Mouse (Mus musculus): ENCODE results near the gene Net1.
"Not testable (repeated sequence)": the region's sequence is repeated elsewhere in the genome, so short reads cannot be mapped to it uniquely, and the experiment has no call there.

The Net1 gene

DNA sequence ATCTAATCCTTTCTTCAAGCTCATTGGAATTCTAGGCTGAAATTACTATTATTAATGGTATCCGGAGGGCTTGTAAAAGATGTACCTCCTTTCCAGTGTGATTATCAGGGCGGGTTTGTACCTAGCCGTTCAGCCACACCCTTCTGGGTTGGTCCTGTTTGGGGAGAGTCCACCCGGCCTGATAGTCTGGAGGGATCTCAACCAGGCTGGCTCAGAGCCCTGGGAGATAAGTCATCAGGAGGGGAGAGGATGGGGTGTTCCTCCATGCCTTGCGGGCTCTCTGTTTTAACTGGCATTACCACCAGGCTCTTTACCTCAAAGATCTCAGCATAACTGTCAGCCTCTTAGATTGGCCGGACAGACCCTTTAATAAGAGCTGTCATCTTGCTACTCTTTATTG lies 50.9 kb downstream of the Net1 start:
- Histone ChIP-seq H3K36me3 (ENCODE audit: control insufficient read depth, insufficient read depth, low read length, poor library complexity, severe bottlenecking) (no peaks in the 10 kb centered on the region), H3K27me3 (ENCODE audit: control insufficient read depth, insufficient read depth, low read length, poor library complexity, severe bottlenecking) (no peaks in the 10 kb centered on the region)
- DNase-seq (ENCODE audit: low read depth, low spot score), result no peak

DNA sequence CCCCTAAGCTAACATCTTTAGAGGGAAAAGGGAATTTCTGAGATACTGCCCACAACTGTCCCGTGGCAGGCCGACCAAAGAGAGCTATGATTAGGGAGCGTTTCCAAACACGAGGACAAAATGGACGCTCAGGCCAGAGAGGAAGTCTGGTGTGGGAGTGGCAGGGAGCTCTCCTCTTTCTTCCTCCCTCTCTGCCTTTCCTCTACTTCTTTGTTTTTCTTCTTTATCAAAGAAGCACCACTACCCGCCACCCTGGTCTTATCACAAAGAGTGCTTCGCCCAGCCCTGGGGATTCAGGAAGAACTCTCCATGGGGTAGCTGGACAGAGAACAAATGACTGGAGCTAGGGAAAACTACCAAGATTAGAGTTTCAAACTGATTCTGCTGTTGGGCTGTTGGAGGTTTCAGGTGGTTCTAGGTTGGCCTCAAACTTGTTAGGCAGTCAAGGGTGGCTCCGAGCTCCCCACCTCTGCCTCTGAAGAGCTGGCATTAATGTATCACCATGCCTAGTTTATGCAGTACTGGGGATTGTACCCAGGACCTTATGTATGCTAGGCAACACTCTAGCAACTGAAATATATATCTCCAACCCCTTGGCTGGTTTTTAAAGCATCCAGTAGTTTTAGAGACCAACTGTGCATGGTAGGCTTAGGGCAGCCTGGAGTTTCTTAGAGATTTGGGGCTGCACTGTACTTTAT lies 51.5 kb downstream of the Net1 start:
- no peaks in the 10 kb centered on the region for H3K27me3 ChIP-seq (ENCODE audit: control insufficient read depth, insufficient read depth, low read length, poor library complexity, severe bottlenecking)
- no peak for DNase-seq (ENCODE audit: low read depth, low spot score)
- H3K36me3 ChIP-seq (ENCODE audit: control insufficient read depth, insufficient read depth, low read length, poor library complexity, severe bottlenecking), result no peaks in the 10 kb centered on the region

DNA sequence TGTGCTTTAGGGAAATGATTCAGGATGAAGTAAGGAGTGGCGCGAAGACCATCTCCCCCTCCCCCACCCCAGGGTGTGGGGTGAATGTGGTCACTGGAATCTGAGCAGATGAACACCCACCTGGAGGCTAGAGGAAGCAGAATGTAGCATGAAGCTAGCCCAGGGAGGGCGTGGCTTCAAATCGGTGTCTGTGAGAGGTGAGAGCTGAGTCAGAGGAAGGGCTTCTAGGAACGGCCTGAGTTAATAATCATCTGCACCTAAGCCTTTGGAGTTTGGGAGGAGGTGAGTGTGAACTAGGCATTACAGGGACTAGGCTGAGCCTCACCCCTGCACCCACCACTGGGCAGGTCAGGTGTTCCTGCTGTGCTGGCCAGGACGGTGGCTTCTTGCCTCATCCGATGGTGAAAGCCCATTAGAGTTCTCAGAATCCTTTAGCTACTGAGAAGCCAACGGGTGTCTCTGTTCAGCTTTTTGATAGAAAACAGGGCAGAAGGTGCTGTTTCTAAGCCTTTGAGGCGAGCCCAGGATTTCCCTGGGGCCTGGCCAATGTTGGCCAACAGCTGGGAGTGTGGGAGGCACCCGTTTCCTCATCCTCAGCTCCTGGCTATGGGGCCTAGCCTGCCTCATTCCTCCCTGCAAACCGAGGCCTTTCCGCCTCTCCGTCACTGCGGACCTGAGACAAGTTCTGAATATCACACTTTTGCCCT lies 52.2 kb downstream of the Net1 start:
- H3K27me3 ChIP-seq (ENCODE audit: control insufficient read depth, insufficient read depth, low read length, poor library complexity, severe bottlenecking), result no peaks in the 10 kb centered on the region

DNA sequence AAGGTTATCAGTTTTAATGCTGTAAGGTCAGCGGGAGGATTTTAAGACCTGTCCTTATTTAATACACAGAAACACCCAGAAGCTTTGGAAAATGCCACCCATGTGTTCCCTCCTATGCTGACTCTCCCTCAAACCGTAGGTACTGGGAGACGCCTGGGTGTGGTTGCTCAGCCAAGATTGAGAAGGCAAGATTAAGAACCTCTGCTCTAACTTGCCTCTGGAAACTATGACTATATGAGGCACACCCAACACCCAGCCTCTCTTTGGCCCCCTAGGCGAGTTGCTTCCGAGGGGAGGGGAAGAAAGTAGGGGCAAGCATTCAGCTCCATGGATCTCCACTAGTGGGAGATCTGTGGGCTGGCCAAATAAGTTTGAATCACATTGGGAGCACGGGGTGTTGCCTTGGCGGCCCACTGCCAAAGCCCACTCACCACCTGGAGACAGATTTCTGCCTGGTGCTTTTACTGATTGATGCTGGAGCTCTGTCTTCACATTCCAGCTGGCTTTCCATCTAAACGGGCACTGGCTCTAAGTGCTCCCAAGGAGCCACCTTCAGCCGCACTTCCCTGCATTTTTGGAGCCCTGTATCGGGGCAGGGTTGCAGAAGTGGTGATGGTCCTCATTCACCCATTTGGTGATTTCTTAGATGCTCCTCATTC lies 55.0 kb downstream of the Net1 start:
- no peak for DNase-seq (ENCODE audit: low read depth, low spot score)
- Histone ChIP-seq H3K36me3 (ENCODE audit: control insufficient read depth, insufficient read depth, low read length, poor library complexity, severe bottlenecking) (no peaks in the 10 kb centered on the region), H3K27me3 (ENCODE audit: control insufficient read depth, insufficient read depth, low read length, poor library complexity, severe bottlenecking) (no peaks in the 10 kb centered on the region)

More for the DNA sequence above, 52.2 kb downstream of the Net1 start:
- no peaks in the 10 kb centered on the region for H3K36me3 ChIP-seq (ENCODE audit: control insufficient read depth, insufficient read depth, low read length, poor library complexity, severe bottlenecking)
- no peak for DNase-seq (ENCODE audit: low read depth, low spot score)

DNA sequence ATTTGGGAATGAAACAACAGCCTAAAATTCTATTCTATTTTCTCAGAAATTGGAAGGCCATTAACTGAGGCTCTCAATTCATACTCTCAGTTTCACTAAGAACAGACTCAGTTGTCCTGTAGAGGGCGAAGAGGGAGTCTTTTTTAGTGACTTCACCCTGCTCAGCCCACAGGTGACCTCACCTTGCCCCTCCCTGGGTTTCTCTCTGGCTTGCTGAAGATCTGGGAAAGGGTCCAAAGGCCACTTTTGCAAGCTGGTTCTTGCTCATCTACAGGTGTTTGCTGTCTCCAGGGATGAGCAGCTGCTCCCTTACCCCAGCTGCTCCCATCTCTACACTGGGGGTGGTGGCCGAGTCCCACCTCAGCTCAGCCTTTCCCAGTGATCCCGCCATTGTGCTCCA lies 55.7 kb downstream of the Net1 start:
- Histone ChIP-seq H3K27me3 (ENCODE audit: control insufficient read depth, insufficient read depth, low read length, poor library complexity, severe bottlenecking) (no peaks in the 10 kb centered on the region), H3K36me3 (ENCODE audit: control insufficient read depth, insufficient read depth, low read length, poor library complexity, severe bottlenecking) (no peaks in the 10 kb centered on the region)
- no peak for DNase-seq (ENCODE audit: low read depth, low spot score)

DNA sequence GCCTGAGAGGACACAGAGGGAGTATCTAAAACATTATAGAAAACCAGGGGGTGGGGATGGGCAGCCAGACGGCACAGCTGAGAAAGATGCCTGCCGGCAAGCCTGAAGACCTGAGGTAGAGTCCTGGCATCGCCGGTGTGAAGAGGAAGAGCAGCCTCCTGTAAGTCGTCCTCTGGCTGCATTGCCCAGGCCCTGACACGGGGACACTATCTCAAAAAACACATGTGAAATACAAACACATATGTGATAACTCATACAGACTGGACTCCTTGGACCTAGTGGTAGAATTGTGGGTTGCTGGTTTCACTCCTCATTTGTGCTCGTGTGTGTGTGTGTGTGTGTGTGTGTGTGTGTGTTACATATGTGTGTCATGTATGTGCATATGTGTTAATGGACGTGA lies 56.8 kb downstream of the Net1 start:
- Histone ChIP-seq H3K36me3 (ENCODE audit: control insufficient read depth, insufficient read depth, low read length, poor library complexity, severe bottlenecking) (no peaks in the 10 kb centered on the region), H3K27me3 (ENCODE audit: control insufficient read depth, insufficient read depth, low read length, poor library complexity, severe bottlenecking) (no peaks in the 10 kb centered on the region)
- DNase-seq (ENCODE audit: low read depth, low spot score), result no peak

DNA sequence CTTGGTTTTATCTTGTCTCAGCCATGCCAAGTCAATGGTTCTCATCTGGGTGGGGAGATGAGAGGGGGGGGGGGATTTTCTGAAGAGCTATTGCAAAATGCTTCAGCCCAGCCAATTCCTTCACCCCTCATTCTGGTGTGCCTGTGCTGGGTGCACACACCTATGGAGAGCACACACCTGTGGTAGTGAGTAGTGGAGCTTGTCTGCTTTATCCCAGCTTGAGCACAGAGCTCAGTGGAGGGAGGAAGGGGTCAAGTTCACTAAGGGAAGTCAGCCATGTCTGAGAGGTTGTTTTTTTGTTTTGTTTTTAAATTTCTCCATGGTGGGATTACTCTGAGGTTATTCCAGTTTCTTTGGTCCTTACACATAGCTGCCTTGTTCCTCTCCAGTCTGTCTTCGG lies 61.8 kb downstream of the Net1 start:
- Histone ChIP-seq H3K27me3 (ENCODE audit: control insufficient read depth, insufficient read depth, low read length, poor library complexity, severe bottlenecking) (no peaks in the 10 kb centered on the region), H3K36me3 (ENCODE audit: control insufficient read depth, insufficient read depth, low read length, poor library complexity, severe bottlenecking) (no peaks in the 10 kb centered on the region)
- DNase-seq (ENCODE audit: low read depth, low spot score), result no peak

DNA sequence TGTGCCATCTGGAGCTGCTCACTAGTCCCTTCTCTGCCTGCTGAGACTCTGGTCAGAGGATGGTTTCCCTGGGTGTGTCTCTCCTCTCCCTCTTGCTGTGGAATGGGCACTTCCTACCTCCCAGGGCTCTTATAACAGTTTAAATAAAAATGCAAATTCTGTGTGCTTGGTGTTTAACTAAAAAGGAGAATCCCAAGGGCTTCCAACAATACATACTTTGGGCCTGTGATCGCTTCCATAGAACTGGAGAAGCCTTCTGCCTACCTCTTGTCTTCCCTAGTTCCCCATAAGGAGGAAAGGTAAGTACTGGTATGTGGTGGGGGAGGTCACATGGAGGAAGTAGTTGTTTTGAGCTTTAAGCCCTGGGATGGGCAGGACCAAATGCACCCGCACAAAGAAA lies 63.2 kb downstream of the Net1 start:
- no peak for DNase-seq (ENCODE audit: low read depth, low spot score)
- no peaks in the 10 kb centered on the region for H3K27me3 ChIP-seq (ENCODE audit: control insufficient read depth, insufficient read depth, low read length, poor library complexity, severe bottlenecking)
- no peaks in the 10 kb centered on the region for H3K36me3 ChIP-seq (ENCODE audit: control insufficient read depth, insufficient read depth, low read length, poor library complexity, severe bottlenecking)

DNA sequence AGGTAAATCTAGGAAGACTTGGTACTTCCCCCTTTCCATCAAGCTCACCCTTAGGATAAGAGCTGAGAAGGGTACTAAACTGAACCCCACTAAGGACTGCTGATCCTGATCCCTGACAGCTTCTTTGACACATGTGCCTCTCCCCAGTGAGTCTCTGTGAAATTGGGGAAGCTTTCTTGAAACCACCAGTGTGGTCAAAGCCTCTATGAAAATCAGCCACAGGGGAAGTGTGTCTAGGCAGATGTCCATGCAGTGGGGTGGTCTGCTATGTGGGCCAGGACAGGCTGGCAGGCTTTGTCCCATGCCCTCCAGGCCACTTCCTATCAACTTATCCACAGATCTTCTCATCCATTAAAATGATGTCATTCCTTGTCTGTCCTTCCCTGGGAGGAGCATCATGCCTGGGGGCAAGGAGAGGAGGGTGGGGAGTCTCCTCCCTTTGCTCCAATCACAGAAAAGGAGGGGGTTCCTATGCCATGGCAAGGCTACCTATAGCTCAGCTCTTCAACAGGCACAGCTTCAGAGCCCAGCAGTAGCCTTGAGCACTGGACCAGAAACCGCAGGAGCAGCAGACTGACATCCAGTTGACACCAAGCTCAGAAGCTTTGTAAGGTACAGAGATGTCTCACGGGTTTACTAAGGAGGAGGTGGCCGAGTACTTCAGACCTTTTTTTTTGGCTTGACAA lies 64.2 kb downstream of the Net1 start, which contains the start of gene Calm5:
Gene Calm5 (plus strand): TSS at position 526 of the 686 bp plus-strand sequence.
- H3K36me3 ChIP-seq (ENCODE audit: control insufficient read depth, insufficient read depth, low read length, poor library complexity, severe bottlenecking); H3K27me3 ChIP-seq (ENCODE audit: control insufficient read depth, insufficient read depth, low read length, poor library complexity, severe bottlenecking); DNase-seq (ENCODE audit: low read depth, low spot score): not testable (repeated sequence)

DNA sequence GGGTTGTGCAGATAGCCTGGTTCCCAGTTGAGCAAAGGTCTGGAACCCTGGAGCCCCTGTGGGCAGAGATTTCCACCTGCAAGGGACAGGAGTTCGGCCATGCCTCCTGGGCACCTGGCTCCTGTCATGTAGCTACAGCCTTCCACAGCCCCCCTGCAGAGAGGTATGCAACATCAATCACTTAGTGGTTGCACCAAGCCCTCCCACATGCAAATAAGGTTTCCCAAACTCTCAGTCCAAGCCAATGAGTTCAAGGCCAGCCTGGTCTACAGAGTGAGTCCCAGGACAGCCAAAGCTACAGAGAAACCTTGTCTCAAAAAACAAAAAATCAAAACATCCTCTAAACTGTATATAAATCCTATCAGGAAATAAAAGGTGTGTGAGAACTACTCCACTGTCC lies 67.7 kb downstream of the Net1 start:
- Histone ChIP-seq H3K27me3 (ENCODE audit: control insufficient read depth, insufficient read depth, low read length, poor library complexity, severe bottlenecking) (no peaks in the 10 kb centered on the region), H3K36me3 (ENCODE audit: control insufficient read depth, insufficient read depth, low read length, poor library complexity, severe bottlenecking) (no peaks in the 10 kb centered on the region)
- no peak for DNase-seq (ENCODE audit: low read depth, low spot score)

DNA sequence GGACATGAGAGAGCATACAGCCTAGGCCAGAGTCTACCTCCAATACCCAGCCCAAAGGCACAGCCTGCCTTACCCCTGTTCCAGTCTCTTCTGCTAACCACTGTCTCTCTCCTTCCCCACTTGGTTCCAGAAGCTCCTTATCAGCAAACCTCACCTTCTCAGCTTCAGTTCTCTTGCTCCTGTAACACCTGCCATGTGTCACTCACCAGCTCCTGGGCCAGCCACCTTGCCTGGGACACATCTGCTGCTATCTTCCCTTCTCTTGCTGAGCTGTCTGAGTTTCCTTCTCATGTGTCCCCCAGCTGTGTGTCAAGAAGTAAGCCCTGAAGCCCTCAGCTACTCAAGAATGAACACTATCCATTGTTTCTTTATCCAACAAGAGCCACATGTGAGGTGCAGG lies 77.4 kb downstream of the Net1 start:
- not testable (repeated sequence) for H3K36me3 ChIP-seq (ENCODE audit: control insufficient read depth, insufficient read depth, low read length, poor library complexity, severe bottlenecking); H3K27me3 ChIP-seq (ENCODE audit: control insufficient read depth, insufficient read depth, low read length, poor library complexity, severe bottlenecking); DNase-seq (ENCODE audit: low read depth, low spot score)

DNA sequence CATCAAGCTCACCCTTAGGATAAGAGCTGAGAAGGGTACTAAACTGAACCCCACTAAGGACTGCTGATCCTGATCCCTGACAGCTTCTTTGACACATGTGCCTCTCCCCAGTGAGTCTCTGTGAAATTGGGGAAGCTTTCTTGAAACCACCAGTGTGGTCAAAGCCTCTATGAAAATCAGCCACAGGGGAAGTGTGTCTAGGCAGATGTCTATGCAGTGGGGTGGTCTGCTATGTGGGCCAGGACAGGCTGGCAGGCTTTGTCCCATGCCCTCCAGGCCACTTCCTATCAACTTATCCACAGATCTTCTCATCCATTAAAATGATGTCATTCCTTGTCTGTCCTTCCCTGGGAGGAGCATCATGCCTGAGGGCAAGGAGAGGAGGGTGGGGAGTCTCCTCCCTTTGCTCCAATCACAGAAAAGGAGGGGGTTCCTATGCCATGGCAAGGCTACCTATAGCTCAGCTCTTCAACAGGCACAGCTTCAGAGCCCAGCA lies 80.7 kb downstream of the Net1 start, which contains the start of gene Calm4:
Gene Calm4 (plus strand): TSS at position 446 of the 496 bp plus-strand sequence.
- not testable (repeated sequence) for H3K27me3 ChIP-seq (ENCODE audit: control insufficient read depth, insufficient read depth, low read length, poor library complexity, severe bottlenecking); DNase-seq (ENCODE audit: low read depth, low spot score); H3K36me3 ChIP-seq (ENCODE audit: control insufficient read depth, insufficient read depth, low read length, poor library complexity, severe bottlenecking)

DNA sequence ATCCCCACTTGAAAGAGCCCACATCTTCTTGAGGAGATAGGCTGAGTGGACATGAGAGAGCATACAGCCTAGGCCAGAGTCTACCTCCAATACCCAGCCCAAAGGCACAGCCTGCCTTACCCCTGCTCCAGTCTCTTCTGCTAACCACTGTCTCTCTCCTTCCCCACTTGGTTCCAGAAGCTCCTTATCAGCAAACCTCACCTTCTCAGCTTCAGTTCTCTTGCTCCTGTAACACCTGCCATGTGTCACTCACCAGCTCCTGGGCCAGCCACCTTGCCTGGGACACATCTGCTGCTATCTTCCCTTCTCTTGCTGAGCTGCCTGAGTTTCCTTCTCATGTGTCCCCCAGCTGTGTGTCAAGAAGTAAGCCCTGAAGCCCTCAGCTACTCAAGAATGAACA lies 84.4 kb downstream of the Net1 start:
- H3K27me3 ChIP-seq (ENCODE audit: control insufficient read depth, insufficient read depth, low read length, poor library complexity, severe bottlenecking); H3K36me3 ChIP-seq (ENCODE audit: control insufficient read depth, insufficient read depth, low read length, poor library complexity, severe bottlenecking); DNase-seq (ENCODE audit: low read depth, low spot score): not testable (repeated sequence)

DNA sequence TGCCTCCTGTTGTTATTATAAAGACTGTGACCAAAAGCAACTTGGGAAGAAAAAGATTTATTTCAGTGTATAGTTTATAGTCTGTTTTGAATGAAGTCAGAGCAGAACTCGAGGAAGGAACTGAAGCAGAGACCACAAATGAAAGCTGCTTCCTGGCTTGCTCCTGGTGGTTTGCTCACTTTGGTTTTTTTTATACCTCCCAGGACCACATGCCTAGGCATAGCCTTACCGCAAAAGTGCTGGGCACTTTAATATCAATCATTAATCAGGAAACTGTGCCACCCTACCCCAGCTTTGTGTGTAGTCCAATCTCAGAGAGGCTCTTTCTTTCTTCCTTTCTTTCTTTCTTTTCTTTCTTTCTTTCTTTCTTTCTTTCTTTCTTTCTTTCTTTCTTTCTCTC lies 85.6 kb downstream of the Net1 start:
- Histone ChIP-seq H3K27me3 (ENCODE audit: control insufficient read depth, insufficient read depth, low read length, poor library complexity, severe bottlenecking) (no peaks in the 10 kb centered on the region), H3K36me3 (ENCODE audit: control insufficient read depth, insufficient read depth, low read length, poor library complexity, severe bottlenecking) (no peaks in the 10 kb centered on the region)
- no peak for DNase-seq (ENCODE audit: low read depth, low spot score)

All from splenic B cell, adult 2 months (primary cell).